Mouse (Mus musculus) kidney, postnatal 14 days (tissue): ENCODE measurements at regions not wholly inside any gene's neighbourhood (a gene's known extent, or its start where the extent isn't known, plus 50 kb on each side); places are given as distances from the start of the nearest gene placed in this dataset.

Experiments
- DNase-seq: peaks from one replicate; pipeline ENCODE4 v3.0.0; 2022; ENCODE audit warnings: mixed read lengths

DNA sequence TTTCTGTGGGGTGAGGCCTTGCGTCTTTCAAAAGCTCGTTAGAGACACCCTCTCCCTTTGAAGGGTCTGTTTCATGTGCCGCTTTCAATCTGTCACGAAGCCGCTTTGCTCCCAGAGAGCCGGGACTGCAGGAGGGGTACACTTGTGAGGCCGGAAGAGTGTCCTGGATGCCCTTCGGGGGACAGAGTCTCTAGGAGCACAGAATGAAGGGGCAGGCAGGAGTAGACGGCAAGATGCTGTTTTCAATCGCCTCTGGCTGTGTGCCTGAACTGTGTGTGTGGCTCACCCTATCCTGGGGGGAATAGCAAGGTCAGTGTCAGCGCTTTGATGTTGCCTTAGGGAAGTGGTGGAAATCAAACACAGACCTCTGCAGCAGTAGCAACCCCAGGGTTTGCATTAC is 174.7 kb downstream of the Gadd45g start:
- DNase-seq, result no peak

DNA sequence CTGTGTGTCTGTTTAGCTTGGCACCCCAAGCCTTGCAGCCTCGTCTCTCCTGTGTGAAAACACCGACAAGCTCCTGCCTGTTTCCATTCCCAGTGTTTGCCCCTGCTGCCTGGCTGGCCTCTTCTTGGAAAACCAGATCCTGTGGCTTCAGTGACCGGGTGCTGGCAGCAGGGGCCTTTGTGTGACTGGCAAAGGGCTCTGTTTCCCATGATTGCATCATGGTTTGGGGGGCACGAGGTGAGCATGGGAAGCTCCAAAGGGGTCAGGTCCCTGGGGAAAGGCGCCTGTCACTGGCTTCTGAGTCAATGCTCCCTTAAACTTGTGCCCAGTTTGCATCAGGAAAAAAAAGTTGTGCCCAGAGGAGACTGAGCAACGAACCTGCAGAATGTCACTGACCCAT is 175.3 kb downstream of the Gadd45g start:
- DNase-seq, result no peak

DNA sequence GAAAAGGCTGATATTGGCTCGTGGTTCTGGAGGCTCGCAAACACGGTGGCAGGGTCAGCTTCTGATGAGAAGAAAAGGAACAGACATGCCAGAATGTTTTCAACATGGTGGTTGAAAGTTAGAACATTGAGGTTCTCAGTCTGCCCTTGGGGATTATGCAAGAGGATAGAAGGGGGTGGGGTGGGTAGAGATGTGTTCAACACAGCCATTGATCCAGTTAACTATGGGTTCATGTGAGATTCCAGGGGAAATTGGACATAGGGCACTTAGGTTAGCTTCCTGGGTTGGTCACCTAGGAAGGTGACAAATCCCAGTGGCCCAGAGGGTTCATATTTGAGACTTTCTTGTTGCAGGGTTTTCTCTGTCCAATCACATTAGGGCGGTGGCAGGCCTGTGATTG is 176.1 kb downstream of the Gadd45g start:
- no peak for DNase-seq

GRCm38 (mm10) chr13:52024349-52024748 is 177.9 kb downstream of the Gadd45g start:
- DNase-seq, result peak; percentile 86

DNA sequence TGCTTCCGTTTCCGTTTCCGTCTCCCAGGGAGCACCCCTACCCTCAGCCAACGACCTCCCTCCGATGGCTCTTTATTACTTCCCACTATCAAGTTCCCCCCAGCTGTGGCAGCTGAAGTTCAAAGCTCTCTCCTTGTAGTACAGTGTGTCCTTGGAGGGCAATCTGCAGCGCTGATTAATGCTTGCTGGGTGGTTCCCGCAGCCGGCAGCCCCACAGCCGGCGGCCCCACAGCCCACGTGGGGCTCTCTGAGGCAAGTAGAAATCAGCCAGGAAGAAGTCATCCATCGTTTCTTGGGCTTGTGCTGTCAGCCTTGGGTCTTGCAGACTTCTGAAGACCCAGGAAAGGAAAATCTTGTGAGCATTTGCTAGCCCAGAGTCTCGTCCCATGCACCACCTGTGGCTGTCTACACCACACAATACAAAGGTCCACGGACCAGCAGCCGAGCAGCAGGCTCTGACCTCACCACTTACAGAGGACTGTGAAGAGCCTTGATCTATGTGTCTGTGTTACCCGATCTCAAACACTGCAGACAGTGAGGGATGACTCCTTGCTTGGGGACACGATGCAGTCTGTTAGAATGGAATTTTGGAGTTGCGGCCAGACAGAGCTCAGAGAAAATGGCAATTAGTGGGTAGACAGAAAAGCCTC is 178.5 kb downstream of the Gadd45g start:
- DNase-seq, result peak; percentile 70

GRCm38 (mm10) chr13:52025482-52025848 is 179.0 kb downstream of the Gadd45g start:
- no peak for DNase-seq

DNA sequence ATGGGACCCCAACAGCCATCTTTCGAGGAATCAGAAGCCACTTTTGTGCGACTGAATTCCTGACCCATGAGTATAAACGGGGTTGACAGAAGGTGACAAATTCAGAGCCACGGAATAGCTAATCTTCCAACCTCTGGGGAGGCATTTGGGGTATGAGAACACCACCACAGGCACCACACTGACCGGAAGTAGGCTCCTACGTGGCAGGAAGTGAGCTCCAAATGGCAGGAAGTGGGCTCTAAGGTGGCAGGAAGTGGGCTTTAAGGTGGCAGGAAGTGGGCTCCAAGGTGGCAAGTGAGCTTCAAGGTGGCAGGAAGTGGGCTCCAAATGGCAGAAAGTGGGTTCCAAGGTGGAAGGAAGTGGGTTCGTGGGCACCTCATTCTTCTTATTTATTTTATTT is 179.8 kb downstream of the Gadd45g start:
- DNase-seq, result no peak

DNA sequence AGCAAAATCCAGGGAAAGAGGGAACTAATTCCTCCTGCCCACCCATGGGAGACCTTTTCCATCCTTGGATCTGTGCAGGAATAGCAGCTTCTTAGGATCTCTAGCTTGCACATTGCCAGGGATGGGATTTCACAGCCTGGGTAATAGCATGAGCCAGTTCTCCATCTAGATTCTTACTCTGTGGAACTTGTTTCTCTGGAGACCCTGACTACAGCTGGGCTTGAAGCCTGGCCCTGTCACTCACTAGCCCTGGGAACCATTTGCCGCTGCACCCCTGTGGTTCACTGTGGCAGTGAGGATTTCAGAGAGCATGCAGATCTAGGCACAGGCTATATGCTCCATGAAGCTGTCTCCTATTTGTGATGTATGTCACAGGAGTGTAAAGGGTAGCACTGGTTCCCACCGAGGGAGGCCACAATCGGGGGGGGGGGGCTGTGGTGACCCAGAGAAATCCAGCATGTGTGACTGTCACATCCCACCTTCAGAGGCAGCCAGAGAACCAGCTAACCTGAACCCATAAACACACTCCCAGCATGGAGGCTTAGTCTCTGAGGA is 183.5 kb downstream of the Gadd45g start:
- no peak for DNase-seq

DNA sequence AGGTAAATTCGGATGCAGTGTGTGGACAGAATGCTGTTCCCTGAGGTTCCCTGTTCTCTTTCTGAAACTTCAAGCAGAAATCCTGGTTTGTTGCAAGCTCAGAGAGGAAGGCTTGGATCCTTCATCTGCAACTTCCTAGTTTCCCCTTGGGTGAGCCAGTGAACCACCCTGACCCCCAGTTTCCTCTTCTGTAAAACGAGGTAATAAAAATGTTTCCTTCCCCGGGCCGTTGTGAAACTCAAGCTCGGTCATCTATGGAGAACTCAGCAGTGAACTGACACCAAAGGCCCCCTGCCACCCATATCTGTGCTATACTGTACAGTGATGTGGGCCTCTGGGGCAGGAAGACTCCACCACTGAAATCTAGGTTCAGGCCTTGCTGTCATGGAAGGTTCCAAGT is 185.0 kb downstream of the Gadd45g start:
- peak; percentile 44 for DNase-seq

DNA sequence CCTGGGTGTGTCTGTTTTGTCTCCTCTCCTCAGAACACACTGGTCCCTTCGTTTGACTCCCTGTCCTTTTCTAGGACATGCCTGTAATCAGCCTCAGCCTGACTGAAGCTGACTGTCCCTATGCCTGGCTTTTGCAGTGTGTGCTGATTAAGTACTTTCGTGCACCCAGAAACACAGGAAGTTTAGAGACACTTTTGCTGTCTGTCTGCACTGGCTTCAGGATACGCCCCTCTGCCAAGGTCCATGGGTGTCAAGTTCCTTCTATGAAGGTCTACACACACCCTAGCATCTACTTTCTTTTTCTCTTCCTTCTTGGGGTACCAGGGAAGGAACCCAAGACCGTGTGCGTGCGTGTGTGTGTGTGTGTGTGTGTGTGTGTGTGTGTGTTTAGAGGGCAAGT is 189.3 kb downstream of the Gadd45g start:
- no peak for DNase-seq

DNA sequence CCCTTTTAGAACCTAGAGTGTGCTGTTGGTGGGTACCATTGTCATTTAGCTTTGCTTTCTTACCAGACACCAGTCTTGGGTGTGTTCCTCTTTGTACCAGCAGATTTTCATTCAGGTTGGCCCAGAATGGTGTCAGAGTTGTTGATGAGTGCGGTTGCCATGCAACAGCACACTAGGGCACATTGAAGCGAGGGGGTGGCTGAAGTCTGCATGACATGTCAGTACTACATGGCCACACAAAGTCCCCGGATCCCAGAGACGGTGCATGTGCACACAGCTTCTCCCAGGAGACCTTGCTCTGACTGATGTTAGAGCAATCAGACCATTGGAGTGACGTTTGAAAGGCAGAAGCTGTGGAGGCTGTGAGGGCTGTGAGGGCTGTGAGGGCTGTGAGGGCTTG is 189.9 kb downstream of the Gadd45g start:
- DNase-seq, result no peak

DNA sequence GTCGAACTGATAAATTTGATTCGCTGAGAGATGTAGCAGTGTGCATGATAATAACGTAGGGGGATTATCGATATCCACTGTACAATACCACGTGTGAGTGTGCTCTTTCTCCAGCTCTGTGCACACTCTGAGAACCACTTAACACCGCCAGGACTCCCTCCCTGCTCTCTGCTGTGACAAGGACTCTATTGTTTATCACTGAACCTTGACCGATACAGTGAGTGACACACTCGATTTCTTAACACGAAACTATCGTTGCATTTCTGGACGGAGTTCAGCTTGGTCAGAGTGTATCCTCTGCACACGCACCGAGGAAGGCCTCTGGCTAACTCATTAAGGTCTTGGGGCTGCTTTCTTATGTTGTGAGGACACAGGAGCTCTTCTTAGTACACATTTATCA is 190.7 kb downstream of the Gadd45g start:
- no peak for DNase-seq

DNA sequence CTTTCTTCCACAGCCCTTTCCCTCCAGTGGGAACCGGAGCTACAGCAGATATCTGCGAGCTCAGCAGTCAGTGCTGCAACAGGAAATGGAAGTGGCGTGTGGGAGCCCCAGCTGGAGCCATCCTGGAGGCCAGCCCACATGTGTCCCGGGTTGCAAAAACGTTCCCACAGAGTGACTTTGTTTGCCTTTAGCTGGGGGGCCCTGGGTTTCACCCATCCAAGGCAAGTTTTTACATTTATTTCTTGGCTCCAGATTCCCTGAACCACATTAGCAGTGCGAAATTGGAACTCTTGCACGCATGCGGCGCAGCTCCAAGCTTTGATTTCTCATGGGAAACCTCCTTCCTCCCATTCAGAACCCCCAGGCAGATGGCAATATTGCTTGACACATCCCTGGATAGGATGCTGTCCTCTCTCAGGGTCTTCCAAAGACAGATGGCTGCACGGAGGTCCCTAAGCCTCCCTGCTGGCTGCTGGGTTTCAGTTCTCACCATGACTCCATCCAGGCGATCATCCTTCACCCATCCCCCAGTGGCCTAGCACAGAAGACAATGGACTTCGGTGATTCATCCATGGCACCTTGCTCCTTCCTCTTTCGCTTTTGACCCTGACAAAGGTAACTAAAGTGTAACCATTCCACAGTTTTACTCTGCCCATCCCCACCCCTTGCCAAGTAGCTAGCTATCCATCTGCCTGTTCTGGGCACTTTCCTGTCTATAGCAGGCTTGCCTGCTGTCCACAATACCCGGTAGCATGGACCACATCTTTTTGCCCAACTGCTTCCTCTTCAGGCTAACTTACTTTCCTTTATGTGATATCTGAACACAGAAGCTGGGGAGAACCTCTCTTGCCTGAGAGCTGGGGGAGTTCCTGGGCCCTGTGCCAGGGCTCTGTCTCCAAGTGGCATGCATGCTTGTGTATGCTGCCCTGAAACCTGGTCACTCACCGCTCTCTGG is 195.3 kb downstream of the Gadd45g start:
- DNase-seq, result peak; percentile 74

DNA sequence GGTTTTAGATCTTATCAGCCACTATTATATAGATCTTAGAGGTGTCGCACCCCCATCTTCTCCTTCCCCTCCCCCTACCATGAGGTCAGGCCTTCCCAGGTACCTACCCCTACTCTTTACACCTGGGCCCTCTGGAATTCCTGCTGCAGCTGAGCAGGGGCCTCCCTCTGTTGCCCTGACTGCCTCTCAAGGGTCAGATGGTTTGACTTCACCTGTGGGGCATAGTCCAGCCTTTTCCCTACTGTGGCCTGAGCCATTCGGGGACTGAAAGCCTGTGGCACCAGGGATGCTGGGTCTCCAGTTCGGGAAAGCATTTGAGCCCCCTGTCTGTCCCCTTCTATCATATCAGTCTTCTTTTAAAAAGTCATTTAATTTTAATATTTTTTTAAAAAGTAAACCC is 196.4 kb downstream of the Gadd45g start:
- no peak for DNase-seq

- no peak for DNase-seq
Observed at GRCm38 (mm10) chr13:52043916-52044315, 197.4 kb downstream of the Gadd45g start.

DNA sequence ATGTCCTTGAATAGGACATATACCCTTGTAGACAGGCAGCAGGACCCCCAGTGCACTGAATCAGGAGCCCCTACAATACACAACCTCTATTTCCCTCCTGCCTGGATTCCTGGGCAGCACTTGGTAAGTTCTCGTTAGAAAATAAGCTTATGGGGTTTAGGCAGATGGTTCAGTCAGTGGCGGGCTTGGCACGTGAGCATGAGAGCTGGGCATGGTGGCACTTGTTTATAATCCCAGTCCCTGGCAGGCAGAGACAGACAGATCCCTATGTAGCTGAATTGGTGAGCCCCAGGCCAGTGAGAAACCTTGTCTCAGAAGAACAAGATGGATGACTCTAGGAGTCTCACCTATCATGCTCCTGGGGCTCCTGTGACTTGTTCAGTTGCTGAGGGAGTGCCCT is 198.9 kb downstream of the Gadd45g start:
- no peak for DNase-seq

DNA sequence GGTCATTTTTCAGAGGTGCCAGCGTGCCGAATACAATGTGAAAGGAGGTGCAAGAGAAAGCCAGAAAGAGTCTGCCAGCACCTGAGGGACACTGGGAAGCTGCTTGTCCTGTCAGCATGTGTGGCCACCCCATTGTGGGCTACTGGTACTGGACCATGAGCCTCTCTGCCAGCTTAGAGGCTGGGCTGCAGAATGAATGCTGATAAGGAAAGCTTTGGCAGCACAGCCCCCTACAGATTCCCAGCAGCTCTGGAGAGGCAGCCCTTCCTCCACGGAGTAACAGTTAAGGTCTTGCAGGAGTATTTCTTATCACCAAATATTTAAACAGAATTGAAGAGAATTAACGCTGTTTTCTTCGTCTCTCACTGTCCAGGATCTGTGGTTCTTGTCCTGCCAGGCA is 199.5 kb downstream of the Gadd45g start:
- DNase-seq, result no peak

DNA sequence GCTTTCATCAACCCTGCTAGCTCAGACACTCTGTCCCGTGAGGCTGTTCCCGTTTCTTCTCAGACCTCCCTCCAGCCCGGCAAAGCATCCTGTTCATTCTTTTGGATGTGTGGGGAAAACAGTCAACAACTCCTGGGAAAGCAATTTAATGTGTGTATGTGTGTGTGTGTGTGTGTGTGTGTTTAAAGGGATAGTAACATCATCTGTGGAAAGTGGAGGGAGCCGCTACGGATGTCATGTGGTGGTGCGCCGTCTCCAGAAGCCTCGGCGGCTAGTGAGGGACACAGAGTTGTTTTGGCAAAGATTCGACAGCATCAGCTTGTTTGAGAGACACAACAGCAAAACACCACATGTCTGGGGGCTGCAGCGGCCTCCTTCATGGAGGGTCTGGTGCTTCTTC is 200.2 kb downstream of the Gadd45g start:
- no peak for DNase-seq

DNA sequence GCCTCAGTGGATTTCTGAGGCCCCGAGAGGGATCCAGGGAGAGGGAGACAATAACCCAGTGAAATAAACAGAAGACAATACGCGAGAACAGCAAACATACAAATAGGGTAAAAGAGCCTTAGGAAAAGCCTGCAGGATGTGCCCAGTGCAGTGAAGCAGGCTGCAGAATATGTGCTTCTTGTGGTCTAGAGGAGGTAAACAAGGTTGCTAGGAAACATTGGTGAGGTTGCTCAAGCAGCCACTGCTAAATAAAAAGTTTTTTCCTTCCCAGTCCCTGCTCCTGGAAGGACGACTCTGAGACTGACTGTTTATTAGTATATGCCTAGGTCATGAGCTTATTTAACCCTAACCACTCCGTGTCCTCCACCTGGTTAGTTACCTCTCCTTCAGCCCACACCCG is 201.5 kb downstream of the Gadd45g start:
- DNase-seq, result no peak

DNA sequence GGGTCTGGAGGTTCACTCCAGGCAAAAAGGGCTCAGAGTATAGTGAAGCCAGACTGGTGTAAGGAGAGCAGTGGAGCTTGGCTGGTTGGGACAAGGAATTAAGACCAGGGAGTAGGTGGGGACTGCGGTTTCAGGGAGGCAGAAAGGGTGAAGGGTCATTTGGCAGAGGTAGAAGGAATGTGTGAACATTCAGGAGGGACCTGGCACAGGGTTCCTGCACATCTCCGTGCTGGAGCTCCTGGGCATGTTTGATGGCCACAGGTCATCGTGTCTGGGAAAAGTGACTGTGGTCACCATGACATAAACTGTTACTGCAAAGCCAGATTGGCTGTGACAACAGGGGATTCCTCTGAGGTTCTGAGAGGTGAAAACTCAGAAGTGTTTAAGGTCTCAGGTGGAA is 202.3 kb downstream of the Gadd45g start:
- DNase-seq, result no peak

DNA sequence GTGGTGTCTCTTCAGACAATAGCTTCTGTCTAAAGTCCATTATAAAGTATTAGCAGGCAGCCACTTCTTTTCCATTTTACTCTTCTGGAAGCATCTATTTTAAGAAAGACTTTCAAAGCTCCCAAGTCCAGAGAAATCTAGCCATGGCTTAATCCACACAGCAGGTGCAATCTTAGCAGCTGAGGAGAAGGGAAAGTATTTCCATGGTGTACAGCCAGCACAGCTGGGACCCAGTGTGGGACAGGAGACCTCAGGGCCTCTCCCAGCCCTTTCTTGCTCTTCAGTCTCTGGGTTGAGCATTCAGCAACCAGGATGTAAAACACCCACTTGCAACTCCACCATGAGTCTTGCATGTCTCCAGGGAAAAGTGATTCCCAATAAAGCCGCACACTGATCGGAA is 202.8 kb downstream of the Gadd45g start:
- no peak for DNase-seq

- DNase-seq, result no peak
Observed at GRCm38 (mm10) chr13:52055741-52056140, 209.3 kb downstream of the Gadd45g start.

- peak; percentile 61 for DNase-seq
Observed at GRCm38 (mm10) chr13:52057456-52057855, 211.0 kb downstream of the Gadd45g start.

DNA sequence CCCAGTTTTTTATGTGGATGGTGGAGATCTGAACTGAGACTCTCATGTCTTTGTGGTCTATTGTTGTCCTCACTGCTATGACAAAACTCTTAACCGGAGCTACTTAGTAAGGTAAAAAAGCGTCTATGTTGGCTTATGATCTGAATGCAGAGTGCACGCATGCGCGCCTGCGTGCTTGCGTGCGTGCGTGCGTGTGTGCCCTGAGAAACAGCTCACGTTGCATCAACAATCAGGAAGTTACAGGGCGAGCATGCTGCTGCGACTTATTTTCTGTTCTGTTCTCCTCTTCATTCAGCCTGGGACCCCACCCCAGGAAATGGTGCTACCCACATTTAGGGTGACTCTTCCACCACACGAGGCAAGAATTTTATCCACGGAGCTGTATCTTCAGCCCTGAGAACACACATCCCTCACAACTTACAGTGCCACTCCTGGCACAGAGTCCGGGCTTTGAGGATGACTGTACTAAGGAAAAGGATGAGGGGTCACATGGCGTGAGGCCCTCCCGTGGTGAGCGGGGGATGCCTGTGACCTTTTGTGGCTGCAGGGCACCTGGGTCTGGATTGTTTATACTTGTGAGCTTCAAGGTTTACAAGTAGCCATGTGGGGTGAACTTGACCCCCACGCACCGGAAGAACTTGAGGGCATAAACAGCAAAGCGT is 213.4 kb downstream of the Gadd45g start:
- DNase-seq, result no peak
